9 mouse cellular contexts compared by ENCODE assay signal in the genomic region with DNA sequence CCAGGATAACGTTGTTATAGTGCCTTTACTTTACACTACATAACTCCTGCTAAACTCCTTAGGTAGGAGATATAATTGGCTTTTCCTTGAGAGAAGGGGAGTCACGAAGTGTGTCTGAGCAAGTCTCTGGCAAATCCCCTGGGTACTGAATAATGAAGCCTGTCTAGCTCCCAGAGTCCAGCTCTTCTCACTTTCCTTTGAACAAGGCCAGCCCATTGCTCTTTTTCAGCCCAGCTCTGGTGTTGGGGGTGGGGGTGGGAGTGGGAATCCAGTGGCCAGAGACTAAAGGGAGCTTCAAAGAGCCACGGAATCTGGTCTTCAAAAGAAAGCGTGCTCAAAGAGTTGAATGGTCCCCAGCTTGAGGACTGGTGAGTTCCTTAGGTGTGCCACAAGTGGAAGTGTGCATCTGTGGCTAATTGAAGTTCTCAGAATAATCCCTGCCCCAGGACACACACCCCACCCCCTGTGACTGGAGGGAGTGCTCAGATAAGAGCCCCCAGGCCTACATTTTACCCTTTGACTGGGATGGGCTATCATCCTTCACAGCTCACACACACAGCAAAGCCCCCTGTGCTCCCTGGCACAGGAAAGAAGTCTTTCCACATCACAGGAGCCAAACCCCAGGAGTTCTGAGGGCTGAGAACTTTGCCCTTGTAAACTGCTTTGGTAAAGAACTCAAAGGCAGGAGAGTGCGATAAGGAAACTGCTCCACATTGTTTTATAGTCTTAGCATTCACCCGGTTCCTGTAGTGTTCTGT. TPM values are rescaled to one million over a fixed set of nuclear protein-coding genes. Genes with fewer than 3 reads are reported as not detected.
DNase-seq lines count a peak whose midpoint lies in the region; ATAC-seq and TF ChIP-seq lines count a peak whose summit lies in the region.
"Had no signal": no experiment of that assay in that cellular context is flagged by ENCODE, and none has a peak within 500 bp of the region (broad histone marks: within the 10 kb centered on the region; RNA-seq: fewer than 3 reads in every experiment).

No protein-coding gene starts in this region.

- TF ChIP-seq CTCF in forebrain, postnatal 0 days (IDR thresholded peaks at IDR 0.05; ENCODE audit: low read depth): no peak
- TF ChIP-seq CTCF in small intestine, adult 2 months (IDR thresholded peaks at IDR 0.05; ENCODE audit: extremely low read depth, insufficient read length, insufficient replicate concordance, low read depth, low read length): no peak

- WGBS in hindbrain, embryonic 10.5 days: 19% methylated on average over 6 of the region's 6 CpGs
- WGBS in hindbrain, embryonic 13.5 days: 15% methylated on average over 6 of the region's 6 CpGs
- 12% methylated on average over 6 of the region's 6 CpGs for WGBS in forebrain, postnatal 0 days
- WGBS in liver, embryonic 12.5 days (ENCODE audit: insufficient replicate concordance): 30% methylated on average over 6 of the region's 6 CpGs
- 22% methylated on average over 6 of the region's 6 CpGs for WGBS in small intestine, adult 2 months

- H3K36me3 ChIP-seq in hindbrain, embryonic 10.5 days: no peaks in the 10 kb centered on the region
- H3K36me3 ChIP-seq in hindbrain, embryonic 13.5 days: no peaks in the 10 kb centered on the region
- H3K36me3 ChIP-seq in forebrain, postnatal 0 days (ENCODE audit: insufficient read depth): no peaks in the 10 kb centered on the region
- no peaks in the 10 kb centered on the region for H3K36me3 ChIP-seq in liver, embryonic 12.5 days
- no peaks in the 10 kb centered on the region for H3K36me3 ChIP-seq in small intestine, adult 2 months (ENCODE audit: control insufficient read depth, insufficient read depth, low read length)
- H3K36me3 ChIP-seq: embryonic facial prominence, embryonic 10.5 days had no signal

- H3K27me3 ChIP-seq in hindbrain, embryonic 10.5 days (ENCODE audit: insufficient read depth, poor library complexity, severe bottlenecking): no peaks in the 10 kb centered on the region
- no peaks in the 10 kb centered on the region for H3K27me3 ChIP-seq in hindbrain, embryonic 13.5 days
- H3K27me3 ChIP-seq in forebrain, postnatal 0 days (ENCODE audit: insufficient read depth, low read length): no peaks in the 10 kb centered on the region
- H3K27me3 ChIP-seq in liver, embryonic 12.5 days (replicated peaks): no peaks in the 10 kb centered on the region; the same call in 1 of the 2 replicates
- no peaks in the 10 kb centered on the region for H3K27me3 ChIP-seq in small intestine, adult 2 months (ENCODE audit: control insufficient read depth, insufficient read depth, low read length)

- peaks cover 15% of the 10 kb centered on the region for H3K4me1 ChIP-seq in hindbrain, embryonic 10.5 days (replicated peaks)
- H3K4me1 ChIP-seq in hindbrain, embryonic 13.5 days (replicated peaks): 0 out of 2 replicates have a peak, but pooled peaks cover 3% of the 10 kb centered on the region
- H3K4me1 ChIP-seq in forebrain, postnatal 0 days (ENCODE audit: insufficient read depth): no peaks in the 10 kb centered on the region
- peaks cover 33% of the 10 kb centered on the region for H3K4me1 ChIP-seq in liver, embryonic 12.5 days
- H3K4me1 ChIP-seq in small intestine, adult 2 months (ENCODE audit: control insufficient read depth, insufficient read depth, insufficient read length, low read length): peaks cover 27% of the 10 kb centered on the region

- TF ChIP-seq POLR2A in small intestine, adult 2 months (IDR thresholded peaks at IDR 0.05; ENCODE audit: low read depth, low read length): no peak

- H3K9ac ChIP-seq in hindbrain, embryonic 13.5 days: no peak overlapping the region
- no peak overlapping the region for H3K9ac ChIP-seq in forebrain, postnatal 0 days
- peak overlapping the region; percentile 47 for H3K9ac ChIP-seq in liver, embryonic 12.5 days

- H3K27ac ChIP-seq in hindbrain, embryonic 10.5 days: peak overlapping the region; percentile 53; the same call in 1 of the 2 replicates
- no peak overlapping the region for H3K27ac ChIP-seq in hindbrain, embryonic 13.5 days
- H3K27ac ChIP-seq in forebrain, postnatal 0 days (ENCODE audit: low read depth, low read length): no peak overlapping the region
- peak overlapping the region; percentile 37; the same call in 1 of the 2 replicates for H3K27ac ChIP-seq in liver, embryonic 12.5 days
- H3K27ac ChIP-seq in small intestine, adult 2 months (ENCODE audit: insufficient read depth, low read depth, low read length): peak overlapping the region; percentile 94
- H3K27ac ChIP-seq: embryonic facial prominence, embryonic 10.5 days had no signal

- no peak overlapping the region for H3K4me2 ChIP-seq in hindbrain, embryonic 13.5 days
- H3K4me2 ChIP-seq in forebrain, postnatal 0 days (ENCODE audit: low read depth): no peak overlapping the region
- H3K4me2 ChIP-seq in liver, embryonic 12.5 days: peak overlapping the region; percentile 59

- no peaks in the 10 kb centered on the region for H3K9me3 ChIP-seq in hindbrain, embryonic 10.5 days
- no peaks in the 10 kb centered on the region for H3K9me3 ChIP-seq in hindbrain, embryonic 13.5 days
- H3K9me3 ChIP-seq in forebrain, postnatal 0 days (ENCODE audit: low read length): no peaks in the 10 kb centered on the region
- H3K9me3 ChIP-seq in liver, embryonic 12.5 days (replicated peaks): no peaks in the 10 kb centered on the region
- H3K9me3 ChIP-seq: embryonic facial prominence, embryonic 10.5 days had no signal

- ATAC-seq in hindbrain, embryonic 13.5 days (ENCODE audit: low FRiP score): no peak
- no peak for ATAC-seq in forebrain, postnatal 0 days
- ATAC-seq in liver, embryonic 12.5 days: peak; percentile 57; the same call in 1 of the 2 replicates

- no peak for DNase-seq in hindbrain, embryonic 10.5 days (ENCODE audit: low spot score)
- DNase-seq in forebrain, postnatal 0 days: peak; percentile 3
- DNase-seq in gastrocnemius, adult 18-20 months (ENCODE audit: low spot score): no peak
- DNase-seq in left cerebral cortex, adult 8-10 months (ENCODE audit: low spot score in 2 of 2): no peak
- DNase-seq: lung, postnatal 10 days had no signal

- no peak overlapping the region for H3K4me3 ChIP-seq in hindbrain, embryonic 10.5 days
- H3K4me3 ChIP-seq in hindbrain, embryonic 13.5 days: no peak overlapping the region
- H3K4me3 ChIP-seq in forebrain, postnatal 0 days (ENCODE audit: low read depth, low read length): no peak overlapping the region
- H3K4me3 ChIP-seq in liver, embryonic 12.5 days: peak overlapping the region; percentile 21; the same call in 1 of the 2 replicates
- H3K4me3 ChIP-seq in small intestine, adult 2 months (ENCODE audit: low read depth, low read length): no peak overlapping the region
- H3K4me3 ChIP-seq: embryonic facial prominence, embryonic 10.5 days had no signal

RNA-seq across cellular contexts. Expression of a gene that starts 24.2 kb away (rescaled TPM):
- polyA plus RNA-seq in hindbrain, embryonic 10.5 days (2016; fragmentation: Nextera tagmentation; extraction: Ambion mirVana): 6.5 and 7.7 TPM in 2 replicates
- polyA plus RNA-seq in hindbrain, embryonic 13.5 days (2015; fragmentation: Nextera tagmentation; extraction: Ambion mirVana): 2.5 and 3.2 TPM in 2 replicates
- total RNA-seq in forebrain, postnatal 0 days (2014; rRNA removed): 4.9 and 11.6 TPM in 2 replicates
- polyA plus RNA-seq in forebrain, postnatal 0 days (2015; fragmentation: Nextera tagmentation; extraction: Ambion mirVana): 1.0 and 1.6 TPM in 2 replicates
- polyA plus RNA-seq in liver, embryonic 12.5 days (2016; fragmentation: Nextera tagmentation; extraction: Ambion mirVana): 8.8 and 10.2 TPM in 2 replicates
- 16.7 and 28.2 TPM in 2 replicates for polyA plus RNA-seq in small intestine, adult 2 months (2012; rRNA removed)
- total RNA-seq in gastrocnemius, adult 18-20 months (2021): 10 to 100 TPM; 25.9 to 32.7 TPM
- total RNA-seq in left cerebral cortex, adult 8-10 months (2022): 10 to 100 TPM; 30.6 to 49.4 (median 43.4) TPM

Comparison
In these comparisons a context has a peak if more than half of its experiments do, and no peak if none do; other contexts are left out.
1. H3K27ac ChIP-seq: peak in hindbrain, embryonic 10.5 days (single experiment), liver, embryonic 12.5 days (single experiment) and small intestine, adult 2 months (single experiment); none in hindbrain, embryonic 13.5 days (single experiment) and forebrain, postnatal 0 days (single experiment).